Mouse (Mus musculus) olfactory bulb, adult 2 months (tissue): Measurements from ENCODE around the gene Ubxn6. TPM values are rescaled to one million over a fixed set of nuclear protein-coding genes. Genes with fewer than 3 reads are reported as not detected.

ENCODE experiments used
- H3K27ac ChIP-seq: fragments of 200-500 bp; 2 replicates; pipeline ENCODE4 v1.5.1; 2012; ENCODE audit warnings: low read depth, low read length; ENCODE audit not compliant: insufficient read depth
- H3K4me1 ChIP-seq: fragments of 200-500 bp; 2 replicates; pipeline ENCODE4 v1.6.1; 2012; ENCODE audit warnings: low read length; ENCODE audit not compliant: control insufficient read depth, insufficient read depth
- H3K4me3 ChIP-seq: fragments of 200-500 bp; 2 replicates; pipeline ENCODE4 v1.5.1; 2012; ENCODE audit warnings: mild to moderate bottlenecking, low read depth, low read length, moderate library complexity; ENCODE audit not compliant: insufficient read depth
- CTCF ChIP-seq: fragments of 200-500 bp; IDR thresholded peaks from 2 replicates; pipeline ENCODE4 v1.5.1; 2012; ENCODE audit warnings: low read depth, mild to moderate bottlenecking, low read length, moderate library complexity; ENCODE audit not compliant: insufficient read depth
- POLR2A ChIP-seq: fragments of 200-500 bp; IDR thresholded peaks from 2 replicates; pipeline ENCODE4 v1.6.1; 2012; ENCODE audit warnings: mild to moderate bottlenecking, low read depth, low read length, moderate library complexity; ENCODE audit not compliant: insufficient read depth
- WGBS: fragments of 180-500 bp; shearing (Covaris S2); methylation state at CpG from one replicate; pipeline ENCODE4 v1.1.7; 2018; 5-methylcytosine and 5-hydroxymethylcytosine counted together
- polyA plus RNA-seq: library from polyadenylated mRNA; stranded (reverse); fragments of >200 nt; gene quantifications from 2 replicates; pipeline ENCODE4 v1.2.4, GENCODE M21; 2012; ENCODE audit warnings: low replicate concordance; ENCODE audit not compliant: missing spikeins, insufficient read depth, insufficient read length

The Ubxn6 gene
- not detected in 2 replicates for polyA plus RNA-seq

- Histone ChIP-seq H3K4me3 (peak within 1 kb of the TSS; percentile 91), H3K27ac (peak within 1 kb of the TSS; percentile 77), H3K4me1 (peaks cover 8% of the 10 kb centered on the region)
- WGBS: under 1% methylated on average over 35 of the region's 35 CpGs
- peak; percentile 72 for TF ChIP-seq POLR2A
- TF ChIP-seq CTCF: 0 out of 2 replicates have a peak, but pooled peaks have one; percentile 19
Measured at GRCm38 (mm10) chr17:56074827-56075208, at the start of gene Ubxn6. Ubxn6 (minus strand) TSS chr17:56075028.

DNA sequence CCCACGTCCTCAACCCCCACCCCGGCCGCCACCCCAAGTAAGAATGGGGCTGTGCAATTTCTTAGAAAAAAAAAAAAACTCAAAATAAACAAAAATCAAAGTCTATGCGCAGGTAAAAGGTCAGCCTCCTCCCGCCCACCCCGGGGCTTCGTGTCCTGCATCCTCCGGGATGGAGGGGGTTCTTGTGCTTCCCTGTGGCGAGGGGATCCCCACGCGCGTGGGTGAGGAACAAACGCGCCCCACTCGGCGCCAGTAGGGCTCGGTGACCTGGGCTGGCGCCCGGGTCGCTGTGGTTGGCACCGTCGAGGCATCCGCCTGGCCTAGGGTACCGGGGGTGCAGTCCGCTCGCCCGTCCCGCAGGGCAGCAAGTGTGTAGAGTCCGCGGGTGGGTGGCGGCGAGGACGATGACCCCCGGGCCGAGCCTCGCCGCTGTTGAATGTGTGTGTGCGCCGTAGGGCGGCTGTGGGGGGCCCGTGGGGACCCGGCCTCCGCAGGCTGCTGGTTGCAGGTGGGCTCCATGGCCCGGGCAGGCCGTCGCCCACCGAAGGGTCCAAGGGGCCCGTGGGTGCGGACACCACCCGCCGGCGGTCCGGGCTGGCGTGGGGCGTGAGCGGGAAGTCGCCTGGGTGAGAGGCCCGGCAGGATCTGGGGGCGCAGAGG lies 49.0 kb upstream of the Ubxn6 start:
- Histone ChIP-seq H3K4me3 (no peak overlapping the region), H3K4me1 (peaks cover 12% of the 10 kb centered on the region), H3K27ac (no peak overlapping the region)
- WGBS: 60% methylated on average over 59 of the region's 59 CpGs
- no peak for TF ChIP-seq CTCF
- no peak for TF ChIP-seq POLR2A

DNA sequence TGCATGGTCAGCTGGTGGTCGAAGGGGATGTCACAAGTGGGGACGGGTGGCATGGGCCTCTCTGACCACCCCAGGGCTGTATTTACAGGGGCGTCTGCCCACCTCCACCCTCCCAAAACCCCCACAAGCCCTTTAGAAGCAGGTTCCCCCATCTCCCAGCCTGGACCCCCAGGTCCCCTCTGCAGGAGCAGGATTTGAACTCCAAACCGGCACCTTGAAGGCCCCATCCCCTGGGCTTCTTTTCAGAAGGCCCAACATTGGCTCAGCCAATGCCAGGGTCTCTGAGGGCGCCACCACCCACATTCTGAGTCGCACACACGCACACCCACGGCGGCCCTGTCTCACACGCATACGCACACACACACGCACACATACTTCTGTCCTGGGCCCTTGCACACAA lies 48.3 kb upstream of the Ubxn6 start:
- 90% methylated on average over 12 of the region's 12 CpGs for WGBS

GRCm38 (mm10) chr17:56121826-56122225 lies 47.0 kb upstream of the Ubxn6 start, which contains the start of gene Lrg1:
Lrg1 (minus strand) TSS chr17:56122001.
- Histone ChIP-seq H3K4me1 (peaks cover 20% of the 10 kb centered on the region), H3K4me3 (no peak within 1 kb of the TSS), H3K27ac (no peak within 1 kb of the TSS)
- 67% methylated on average over 2 of the region's 2 CpGs for WGBS
- TF ChIP-seq POLR2A (no peak), CTCF (no peak)

More for the DNA sequence above, 48.3 kb upstream of the Ubxn6 start:
- Histone ChIP-seq H3K4me1 (peaks cover 12% of the 10 kb centered on the region), H3K4me3 (no peak overlapping the region), H3K27ac (no peak overlapping the region)
- TF ChIP-seq POLR2A: no peak
- no peak for TF ChIP-seq CTCF

DNA sequence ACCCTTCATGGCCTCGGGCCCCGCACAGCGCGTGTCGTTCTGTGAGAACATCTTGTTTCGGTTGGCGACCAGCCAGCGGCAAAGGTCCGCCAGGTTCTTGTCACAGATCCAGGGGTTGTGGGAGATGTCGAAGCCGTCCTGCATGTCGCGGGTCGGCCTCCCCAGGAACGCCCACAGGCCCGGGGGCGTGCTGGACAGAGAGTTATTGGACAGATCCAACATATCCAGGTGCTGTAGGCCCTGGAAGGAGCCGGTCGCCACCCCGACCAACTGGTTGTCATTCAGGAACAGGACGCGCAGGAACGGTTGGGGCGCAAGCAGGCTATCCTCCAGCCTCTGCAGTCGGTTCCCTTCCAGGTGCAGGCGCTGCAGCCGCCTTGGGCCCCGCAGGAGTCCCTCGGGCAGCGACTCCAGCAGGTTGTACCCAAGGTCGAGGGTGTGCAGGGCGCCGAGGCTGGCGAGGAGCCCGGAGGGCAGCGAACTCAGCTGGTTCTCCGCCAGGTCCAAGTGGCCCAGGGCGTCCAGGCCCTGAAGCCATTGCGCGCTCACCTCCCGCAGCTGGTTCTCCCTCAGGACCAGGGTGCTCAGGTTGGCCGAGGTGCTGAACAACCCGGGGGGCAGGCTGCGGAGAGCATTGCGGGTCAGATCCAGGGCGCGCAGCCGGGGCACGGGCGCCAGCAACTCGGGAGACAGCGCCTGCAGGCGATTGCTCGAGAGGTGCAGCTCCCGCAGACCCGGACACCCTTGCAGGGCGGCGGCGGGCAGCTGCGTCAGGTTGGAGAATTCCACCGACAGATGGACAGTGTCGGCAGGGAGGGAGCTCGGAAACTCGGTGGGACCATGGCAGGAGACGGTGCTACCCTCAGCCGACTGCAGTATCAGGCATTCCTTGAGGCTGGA lies 45.4 kb upstream of the Ubxn6 start:
- WGBS: 9% methylated on average over 66 of the region's 66 CpGs
- no peak for TF ChIP-seq CTCF
- H3K4me3 ChIP-seq: no peak overlapping the region
- H3K4me1 ChIP-seq: peaks cover 20% of the 10 kb centered on the region
- H3K27ac ChIP-seq: no peak overlapping the region

DNA sequence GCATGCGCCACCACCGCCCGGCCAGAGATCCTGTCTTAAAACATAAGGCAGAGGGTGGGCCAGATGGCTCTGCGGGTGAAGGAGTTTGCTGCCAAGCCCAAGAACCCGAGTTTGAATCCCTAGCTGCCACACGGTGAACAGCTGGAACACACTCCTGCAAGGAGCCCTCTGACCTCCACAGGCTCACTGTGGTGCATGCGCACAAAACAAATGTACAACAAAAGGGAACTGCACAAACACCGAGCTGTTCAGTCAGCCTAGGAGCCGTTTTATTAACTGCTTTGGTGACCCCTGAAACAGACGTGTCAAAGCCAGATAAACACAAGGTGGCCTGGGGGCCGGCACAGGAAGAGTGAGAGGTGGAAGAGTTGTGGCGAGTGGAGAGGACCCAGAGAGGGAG lies 44.6 kb upstream of the Ubxn6 start:
- no peak overlapping the region for H3K4me3 ChIP-seq
- H3K4me1 ChIP-seq: peaks cover 20% of the 10 kb centered on the region

DNA sequence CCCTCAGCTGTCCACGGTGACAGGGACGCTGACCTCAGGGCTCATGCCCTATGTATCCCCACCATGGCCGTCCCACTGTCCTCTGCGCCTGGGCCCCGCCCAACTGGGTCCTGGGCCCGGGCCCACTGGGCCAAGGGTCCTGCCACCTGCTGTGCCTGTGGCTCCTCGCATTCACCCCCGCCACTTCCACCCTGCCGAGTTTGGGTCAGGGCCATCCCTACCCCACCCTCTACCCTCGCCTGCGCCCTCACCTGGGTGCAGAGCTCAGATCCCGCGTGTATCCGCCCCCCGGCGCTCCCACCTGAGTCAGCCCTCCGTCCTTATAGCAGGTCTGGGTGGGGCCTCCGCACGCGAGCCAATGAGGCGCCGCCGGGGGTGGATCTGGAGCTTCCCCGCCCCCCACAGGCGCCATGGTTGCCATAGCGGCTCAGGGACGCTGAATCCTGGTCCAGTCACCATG lies 42.5 kb upstream of the Ubxn6 start, which contains the start of gene Plin5:
TSS of gene Plin5 (minus strand) at position 346 of the 460 bp plus-strand sequence.
- H3K27ac ChIP-seq: no peak within 1 kb of the TSS
- WGBS: 1% methylated on average over 27 of the region's 27 CpGs
- TF ChIP-seq POLR2A (no peak), CTCF (no peak)
- H3K4me3 ChIP-seq: peak within 1 kb of the TSS; percentile 13
- peaks cover 20% of the 10 kb centered on the region for H3K4me1 ChIP-seq

More for the DNA sequence above, 44.6 kb upstream of the Ubxn6 start:
- whole genome bisulfite sequencing: 49% methylated on average over 12 of the region's 12 CpGs
- no peak overlapping the region for H3K27ac ChIP-seq
- TF ChIP-seq POLR2A: no peak
- no peak for TF ChIP-seq CTCF

DNA sequence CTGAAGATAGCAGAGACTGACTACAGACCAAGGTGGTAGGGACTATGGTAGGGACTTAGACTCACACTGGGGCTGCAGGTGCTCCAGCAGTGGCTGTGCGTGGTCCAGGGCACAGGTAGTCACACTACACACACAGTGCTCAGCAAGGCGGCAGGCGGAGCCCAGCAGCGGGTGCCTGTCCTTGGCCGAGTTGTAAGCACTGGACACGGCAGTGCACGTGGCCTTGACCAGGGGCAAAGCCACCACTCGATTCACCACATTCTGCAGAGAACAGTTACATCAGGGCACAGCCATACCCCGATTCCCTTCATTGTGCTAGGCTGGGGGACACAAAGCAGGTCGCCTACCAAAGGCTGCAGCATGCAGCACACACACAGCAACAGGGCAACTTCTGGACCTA lies 41.4 kb upstream of the Ubxn6 start:
- H3K4me1 ChIP-seq: peaks cover 20% of the 10 kb centered on the region
- WGBS: 75% methylated on average over 10 of the region's 10 CpGs
- TF ChIP-seq CTCF: no peak
- no peak for TF ChIP-seq POLR2A

DNA sequence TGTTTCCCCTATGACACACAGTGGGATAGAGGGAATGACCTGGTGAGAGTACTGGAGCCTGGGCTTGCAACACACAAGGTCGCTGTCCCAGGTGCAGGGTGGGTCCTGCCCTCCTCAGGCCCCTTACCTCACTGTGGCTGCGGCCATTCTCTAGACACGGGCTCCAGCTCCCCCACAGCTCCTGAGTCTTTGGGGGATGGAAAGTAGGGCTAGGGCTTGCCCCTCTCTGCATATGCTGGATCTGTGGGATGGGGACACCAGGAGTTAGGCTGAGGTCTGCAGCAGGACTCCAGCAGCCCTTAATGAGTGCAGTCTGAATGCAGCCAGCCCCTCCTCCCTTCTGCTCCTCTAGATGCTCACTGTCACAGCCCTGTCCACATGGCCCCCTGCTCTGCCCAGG lies 37.9 kb upstream of the Ubxn6 start:
- Histone ChIP-seq H3K4me1 (peaks cover 8% of the 10 kb centered on the region), H3K27ac (no peak overlapping the region), H3K4me3 (no peak overlapping the region)
- TF ChIP-seq CTCF (no peak), POLR2A (no peak)
- WGBS: 82% methylated on average over 3 of the region's 3 CpGs

More for the DNA sequence above, 41.4 kb upstream of the Ubxn6 start:
- Histone ChIP-seq H3K4me3 (no peak overlapping the region), H3K27ac (no peak overlapping the region)
